Mouse (Mus musculus) midbrain, embryonic 15.5 days (tissue): ENCODE data around the gene Casp9. TPM values are rescaled to one million over a fixed set of nuclear protein-coding genes. Genes with fewer than 3 reads are reported as not detected.

Experiments used
- ATAC-seq: fragments of 200-750 bp; cut with Nextera tagmentation; replicated peaks from 2 replicates; pipeline ENCODE4 v1.8.0; 2017; ENCODE audit warnings: moderate TSS enrichment
- H3K27ac ChIP-seq: fragments of 300-500 bp; sonication (generic); 2 replicates; pipeline ENCODE4 v1.5.1; 2015; ENCODE audit warnings: mild to moderate bottlenecking, inconsistent platforms
- H3K27me3 ChIP-seq: fragments of 300-500 bp; sonication (generic); replicated peaks from 2 replicates; pipeline ENCODE4 v1.6.1; 2015; ENCODE audit warnings: inconsistent platforms
- H3K36me3 ChIP-seq: fragments of 300-500 bp; sonication (generic); replicated peaks from 2 replicates; pipeline ENCODE4 v1.6.1; 2015; ENCODE audit warnings: inconsistent platforms
- H3K4me1 ChIP-seq: fragments of 300-500 bp; sonication (generic); 2 replicates; pipeline ENCODE4 v1.6.1; 2015; ENCODE audit warnings: inconsistent platforms
- H3K4me2 ChIP-seq: fragments of 300-500 bp; sonication (generic); 2 replicates; pipeline ENCODE4 v1.6.1; 2015; ENCODE audit warnings: inconsistent platforms, mild to moderate bottlenecking, moderate library complexity
- H3K4me3 ChIP-seq: fragments of 300-500 bp; sonication (generic); 2 replicates; pipeline ENCODE4 v1.5.1; 2015; ENCODE audit warnings: mild to moderate bottlenecking, inconsistent platforms
- H3K9ac ChIP-seq: fragments of 300-500 bp; sonication (generic); 2 replicates; pipeline ENCODE4 v1.6.1; 2015; ENCODE audit warnings: mild to moderate bottlenecking, inconsistent platforms
- H3K9me3 ChIP-seq: fragments of 300-500 bp; sonication (generic); 2 replicates; pipeline ENCODE4 v1.6.1; 2016; ENCODE audit warnings: inconsistent platforms
- WGBS: fragments of 180-500 bp; shearing (Covaris S2); methylation state at CpG from one replicate; pipeline ENCODE4 v1.1.7; 2015; ENCODE audit warnings: mixed read lengths; 5-methylcytosine and 5-hydroxymethylcytosine counted together
- polyA plus RNA-seq: library from polyadenylated mRNA; unstranded; fragments of >200 nt; fragmentation: Nextera tagmentation; extraction: Ambion mirVana; gene quantifications from 2 replicates; pipeline ENCODE4 v1.2.1, GENCODE M21; 2015

Casp9 gene
- polyA plus RNA-seq, 1 experiment from 2014 or later, result 21.4 TPM

DNA sequence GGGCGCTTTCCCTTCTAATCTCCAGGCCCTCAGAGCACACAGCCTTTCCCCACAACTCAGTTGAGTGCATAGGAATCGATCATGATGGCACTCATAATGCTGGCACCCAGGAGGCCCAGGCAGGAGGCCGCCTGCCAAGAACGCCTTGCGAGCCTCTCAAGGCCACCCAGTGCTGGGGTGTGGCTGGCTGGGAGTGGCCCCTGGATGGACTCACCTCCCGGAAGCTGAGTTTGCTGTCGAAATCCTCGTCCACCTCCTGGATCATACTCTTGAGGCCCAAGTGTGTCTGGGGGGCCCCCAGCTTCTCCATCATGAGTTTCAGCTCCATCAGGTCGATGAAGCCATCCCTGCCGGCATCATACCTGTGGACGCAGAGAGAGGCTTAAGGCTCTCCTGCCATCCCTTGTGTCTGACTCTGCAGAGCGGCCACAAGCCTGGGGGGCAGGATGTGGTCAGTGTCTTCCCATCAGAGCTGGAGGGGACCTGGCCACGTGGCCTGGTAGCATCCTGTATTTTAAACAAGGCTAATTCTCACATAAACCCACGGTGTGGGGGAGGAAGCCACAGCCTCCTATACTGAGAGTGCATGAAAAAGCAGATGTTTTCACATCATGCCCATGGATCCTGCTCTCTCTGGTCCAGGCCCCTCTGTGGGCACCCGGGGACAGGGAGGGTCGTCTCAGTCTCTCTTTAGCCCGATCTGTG is 68.3 kb downstream of the Casp9 start:
- no peaks in the 10 kb centered on the region for H3K27me3 ChIP-seq
- no peaks in the 10 kb centered on the region for H3K9me3 ChIP-seq
- no peak for ATAC-seq
- H3K4me1 ChIP-seq, result 0 out of 2 replicates have a peak, but pooled peaks cover 7% of the 10 kb centered on the region
- no peak overlapping the region for H3K4me3 ChIP-seq
- no peak overlapping the region for H3K4me2 ChIP-seq
- no peak overlapping the region for H3K9ac ChIP-seq
- WGBS, result 90% methylated on average over 17 of the region's 17 CpGs
- H3K27ac ChIP-seq, result no peak overlapping the region
- H3K36me3 ChIP-seq, result 0 out of 2 replicates have a peak, but pooled peaks cover 15% of the 10 kb centered on the region

DNA sequence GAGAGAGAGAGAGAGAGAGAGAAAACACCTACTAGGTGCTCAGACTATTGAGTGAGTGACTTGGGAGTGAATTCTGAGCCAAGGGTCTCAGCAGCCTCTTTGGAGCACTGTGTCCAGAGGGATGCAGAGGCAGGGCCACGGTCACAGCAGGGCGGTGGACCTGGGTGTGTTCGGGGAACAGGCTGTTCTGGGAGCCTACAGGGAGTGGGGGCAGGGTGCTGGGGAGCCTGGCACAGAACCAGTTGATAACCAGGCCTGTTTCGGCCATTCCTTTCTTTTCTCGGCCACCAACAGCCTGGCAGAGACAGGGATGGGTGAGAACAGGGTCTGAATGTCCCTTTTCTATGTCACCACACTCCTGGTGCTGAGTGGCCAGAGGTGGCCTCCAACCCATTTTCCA is 69.5 kb downstream of the Casp9 start:
- Histone ChIP-seq H3K36me3 (0 out of 2 replicates have a peak, but pooled peaks cover 15% of the 10 kb centered on the region), H3K4me3 (no peak overlapping the region), H3K4me2 (no peak overlapping the region), H3K9ac (no peak overlapping the region), H3K4me1 (peaks cover 16% of the 10 kb centered on the region), H3K27me3 (no peaks in the 10 kb centered on the region), H3K27ac (no peak overlapping the region), H3K9me3 (no peaks in the 10 kb centered on the region)
- no peak for ATAC-seq
- WGBS, result 80% methylated on average over 5 of the region's 5 CpGs

DNA sequence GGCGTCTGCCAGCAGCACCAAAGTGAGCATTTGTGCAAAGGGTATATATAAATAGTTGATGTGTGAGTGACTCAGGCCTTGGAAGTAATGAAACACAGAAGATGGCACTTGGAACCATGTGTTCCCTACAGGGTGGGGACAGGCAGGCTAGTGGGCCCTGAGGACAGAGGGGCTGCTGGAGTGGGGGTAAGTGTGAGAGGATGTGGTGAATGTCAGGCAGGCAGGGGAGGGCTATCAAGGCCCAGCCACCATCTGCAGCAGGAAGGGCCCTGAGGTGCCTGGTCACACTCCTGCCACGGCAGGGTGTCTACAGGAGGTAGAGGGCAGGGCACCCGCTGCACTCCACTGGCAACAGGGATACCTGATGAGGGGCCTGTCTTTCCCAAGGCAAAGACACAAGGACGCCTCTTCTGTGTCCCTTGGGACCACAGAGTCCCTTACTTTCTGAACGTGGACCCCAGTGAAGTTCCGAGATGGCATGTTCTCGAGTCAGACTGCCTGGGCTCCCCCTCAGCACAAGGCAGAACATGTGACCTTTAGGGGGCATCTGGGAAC is 70.4 kb downstream of the Casp9 start:
- Histone ChIP-seq H3K27me3 (no peaks in the 10 kb centered on the region), H3K4me3 (no peak overlapping the region)

DNA sequence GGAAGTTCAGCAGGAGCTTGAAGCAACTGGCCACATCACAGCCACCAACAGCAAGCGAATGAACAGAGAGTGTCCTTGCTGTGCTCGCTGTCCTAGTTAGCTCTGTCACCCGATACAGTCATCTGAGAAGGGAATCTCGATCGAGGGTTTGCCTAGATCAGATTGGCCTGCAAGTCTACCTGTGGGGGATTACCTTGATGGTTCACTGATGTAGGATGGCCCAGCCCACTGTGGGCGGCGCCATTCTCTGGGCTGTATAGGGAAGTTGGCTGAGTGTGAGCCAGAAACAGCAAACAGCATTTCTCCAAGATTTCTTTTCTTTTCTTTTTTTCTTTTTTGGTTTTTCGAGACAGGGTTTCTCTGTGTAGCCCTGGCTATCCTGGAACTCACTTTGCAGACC is 71.1 kb downstream of the Casp9 start:
- H3K4me1 ChIP-seq, result peaks cover 23% of the 10 kb centered on the region
- ATAC-seq, result no peak
- WGBS, result 97% methylated on average over 8 of the region's 8 CpGs
- 0 out of 2 replicates have a peak, but pooled peaks cover 15% of the 10 kb centered on the region for H3K36me3 ChIP-seq
- H3K9ac ChIP-seq, result no peak overlapping the region
- H3K4me2 ChIP-seq, result no peak overlapping the region
- H3K27me3 ChIP-seq, result no peaks in the 10 kb centered on the region
- no peaks in the 10 kb centered on the region for H3K9me3 ChIP-seq
- no peak overlapping the region for H3K4me3 ChIP-seq
- no peak overlapping the region for H3K27ac ChIP-seq

More for the DNA sequence above, 70.4 kb downstream of the Casp9 start:
- H3K4me1 ChIP-seq, result peaks cover 20% of the 10 kb centered on the region
- H3K4me2 ChIP-seq, result no peak overlapping the region
- ATAC-seq, result no peak
- no peaks in the 10 kb centered on the region for H3K9me3 ChIP-seq
- H3K27ac ChIP-seq, result no peak overlapping the region
- H3K9ac ChIP-seq, result no peak overlapping the region
- 0 out of 2 replicates have a peak, but pooled peaks cover 15% of the 10 kb centered on the region for H3K36me3 ChIP-seq
- WGBS, result 92% methylated on average over 7 of the region's 7 CpGs

DNA sequence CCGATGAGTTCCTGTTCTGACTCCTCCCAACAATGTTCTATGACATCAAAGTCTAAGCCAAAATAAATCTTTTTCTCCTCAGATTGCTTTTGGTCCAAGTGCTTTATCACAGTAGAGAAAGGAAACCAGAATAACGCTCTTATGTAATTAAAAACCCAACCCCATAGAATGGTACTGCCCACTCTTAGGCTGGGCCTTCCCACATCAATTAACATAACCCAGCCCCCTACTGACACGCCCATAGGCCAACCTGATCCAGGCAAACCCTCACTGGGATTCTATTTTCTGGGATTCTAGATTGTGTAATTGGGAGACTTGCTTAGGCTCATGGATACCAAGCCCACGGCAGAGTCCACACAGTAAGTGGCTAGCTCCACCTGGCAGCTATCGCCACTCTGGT is 71.6 kb downstream of the Casp9 start:
- Histone ChIP-seq H3K4me2 (no peak overlapping the region), H3K27me3 (no peaks in the 10 kb centered on the region), H3K4me1 (peaks cover 26% of the 10 kb centered on the region), H3K9me3 (no peaks in the 10 kb centered on the region), H3K27ac (no peak overlapping the region), H3K4me3 (no peak overlapping the region), H3K9ac (no peak overlapping the region), H3K36me3 (0 out of 2 replicates have a peak, but pooled peaks cover 15% of the 10 kb centered on the region)
- ATAC-seq, result no peak
- WGBS, result 97% methylated on average over 5 of the region's 5 CpGs

Other genes with a start within 250 kb of the Casp9 start
- gene Fblim1, start 187.5 kb upstream of the Casp9 start, polyA plus RNA-seq, result 35.2 and 41.0 TPM in 2 replicates
- gene Tmem82, start 175.0 kb upstream of the Casp9 start, polyA plus RNA-seq, result 0.32 and 0.65 TPM in 2 replicates
- gene Slc25a34, start 169.8 kb upstream of the Casp9 start, polyA plus RNA-seq, result 0.26 and 0.61 TPM in 2 replicates
- gene Plekhm2, start 128.7 kb upstream of the Casp9 start, polyA plus RNA-seq, result 9.7 and 10.7 TPM in 2 replicates
- 0.49 and 0.53 TPM in 2 replicates for gene Rsc1a1, start 108.0 kb upstream of the Casp9 start, polyA plus RNA-seq
- 13.3 and 14.0 TPM in 2 replicates for gene Ddi2, start 70.2 kb upstream of the Casp9 start, polyA plus RNA-seq
- gene Agmat, start 46.9 kb upstream of the Casp9 start, polyA plus RNA-seq, result not detected in 2 replicates
- gene Dnajc16, start 2.7 kb upstream of the Casp9 start, polyA plus RNA-seq, result 6.5 and 6.6 TPM in 2 replicates
- gene Cela2a, start 32.5 kb downstream of the Casp9 start, polyA plus RNA-seq, result 0.36 and 0.43 TPM in 2 replicates
- not detected in 2 replicates for gene Ctrc, start 52.7 kb downstream of the Casp9 start, polyA plus RNA-seq
- gene Efhd2, start 81.3 kb downstream of the Casp9 start, polyA plus RNA-seq, result 71.5 and 82.6 TPM in 2 replicates
- 3.7 and 4.2 TPM in 2 replicates for gene Fhad1, start 221.5 kb downstream of the Casp9 start, polyA plus RNA-seq